Mouse (Mus musculus) retina, adult 2 months (tissue): Measurements from ENCODE around the gene Trp53.
"Not testable (repeated sequence)": the region's sequence is repeated elsewhere in the genome, so short reads cannot be mapped to it uniquely, and the experiment has no call there.

ENCODE experiments used
- DNase-seq: peaks from one replicate; pipeline ENCODE4 v3.0.0-alpha.2; 2012; ENCODE audit warnings: low read depth, low spot score

Trp53 gene

DNA sequence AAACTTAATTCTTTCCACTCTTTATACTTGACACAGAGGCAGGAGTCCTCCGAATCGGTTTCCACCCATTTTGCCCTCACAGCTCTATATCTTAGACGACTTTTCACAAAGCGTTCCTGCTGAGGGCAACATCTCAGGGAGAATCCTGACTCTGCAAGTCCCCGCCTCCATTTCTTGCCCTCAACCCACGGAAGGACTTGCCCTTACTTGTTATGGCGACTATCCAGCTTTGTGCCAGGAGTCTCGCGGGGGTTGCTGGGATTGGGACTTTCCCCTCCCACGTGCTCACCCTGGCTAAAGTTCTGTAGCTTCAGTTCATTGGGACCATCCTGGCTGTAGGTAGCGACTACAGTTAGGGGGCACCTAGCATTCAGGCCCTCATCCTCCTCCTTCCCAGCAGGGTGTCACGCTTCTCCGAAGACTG lies at the start of gene Trp53, which contains the start of gene Wrap53:
Gene Trp53 (plus strand): TSS at position 269 of the 424 bp plus-strand sequence.
Gene Wrap53 (minus strand): TSS at position 165 of the 424 bp plus-strand sequence.
- DNase-seq: peak; percentile 75

DNA sequence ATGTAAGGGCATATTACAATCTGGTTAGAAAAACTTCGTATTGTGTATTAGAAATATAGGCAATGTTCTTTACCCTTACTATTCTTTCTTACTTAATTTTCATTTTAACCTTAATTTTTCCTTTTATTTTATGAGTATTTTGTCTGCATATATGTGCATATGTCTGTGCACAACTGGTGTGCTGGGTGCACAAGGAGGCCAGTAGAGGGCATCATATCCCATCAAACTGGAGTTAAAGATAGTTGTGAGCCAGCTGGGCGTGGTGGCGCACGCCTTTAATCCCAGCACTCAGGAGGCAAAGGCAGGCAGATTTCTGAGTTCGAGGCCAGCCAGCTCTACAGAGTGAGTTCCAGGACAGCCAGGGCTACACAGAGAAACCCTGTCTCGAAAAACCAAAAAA lies 49.4 kb upstream of the Trp53 start:
- not testable (repeated sequence) for DNase-seq

DNA sequence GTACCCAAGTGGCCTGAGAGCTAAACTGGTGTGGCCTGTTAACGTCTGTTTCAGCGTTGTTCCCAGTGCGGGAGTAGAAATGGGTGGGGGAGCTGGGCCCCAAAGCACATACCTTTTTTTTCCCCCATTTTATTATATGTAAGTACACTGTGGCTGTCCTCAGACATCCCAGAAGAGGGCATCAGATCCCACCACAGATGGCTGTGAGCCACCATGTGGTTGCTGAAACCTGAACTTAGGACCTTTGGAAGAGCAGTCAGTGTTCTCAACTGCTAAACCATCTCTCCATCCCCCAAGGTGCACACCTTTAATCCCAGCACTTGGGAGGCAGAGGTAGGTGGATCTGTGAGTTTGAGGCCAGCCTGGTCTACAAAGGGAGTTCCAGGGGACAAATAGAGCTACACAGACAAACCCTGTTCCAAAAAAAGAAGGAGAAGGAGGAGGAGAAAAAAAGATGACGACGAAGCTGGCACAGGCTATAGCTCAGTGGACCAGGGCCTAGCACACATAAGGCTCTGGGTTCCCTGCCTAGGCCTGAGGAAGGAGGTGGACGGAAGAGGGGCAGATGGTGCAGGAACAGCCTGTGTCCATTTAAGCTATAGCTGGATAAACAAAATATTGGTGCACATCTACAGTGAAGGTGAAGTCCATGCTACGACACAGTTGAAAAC lies 47.5 kb upstream of the Trp53 start:
- no peak for DNase-seq

DNA sequence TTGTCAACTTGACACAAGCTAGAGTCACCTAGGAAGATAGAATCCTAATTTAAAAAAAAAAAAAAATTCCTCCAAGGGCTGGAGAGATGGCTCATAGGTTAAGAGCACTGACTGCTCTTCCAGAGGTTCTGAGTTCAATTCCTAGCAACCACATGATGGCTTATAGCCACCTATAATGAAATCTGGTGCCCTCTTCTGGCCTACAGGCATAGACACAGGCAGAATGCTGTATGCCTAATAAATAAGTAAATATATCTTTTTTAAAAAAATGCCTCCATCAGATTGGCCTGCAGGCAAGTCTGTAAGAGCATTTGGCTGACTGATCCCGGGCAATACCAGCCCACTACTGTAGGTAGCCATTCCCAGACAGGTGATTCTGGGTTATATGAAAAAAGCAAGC lies 45.2 kb upstream of the Trp53 start:
- no peak for DNase-seq

DNA sequence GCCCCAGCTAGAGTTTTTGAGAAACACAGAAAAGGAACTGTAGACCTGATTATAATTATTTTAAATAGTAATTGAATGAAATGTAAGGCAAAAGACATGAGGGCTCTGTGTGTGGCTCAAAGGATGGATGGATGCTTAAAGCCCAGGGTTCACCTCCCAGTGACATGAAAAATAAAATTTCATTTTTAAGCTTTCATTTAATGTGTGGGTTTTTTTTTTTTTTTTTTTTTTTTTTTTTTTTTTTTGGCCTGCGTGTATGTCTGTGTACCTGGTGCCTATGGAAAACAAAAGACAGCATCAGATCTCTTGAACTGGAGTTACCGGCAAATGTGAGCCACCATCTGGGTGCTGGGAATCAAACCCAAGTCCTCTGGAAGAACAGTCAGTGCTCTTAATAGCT lies 39.5 kb upstream of the Trp53 start:
- DNase-seq: no peak

DNA sequence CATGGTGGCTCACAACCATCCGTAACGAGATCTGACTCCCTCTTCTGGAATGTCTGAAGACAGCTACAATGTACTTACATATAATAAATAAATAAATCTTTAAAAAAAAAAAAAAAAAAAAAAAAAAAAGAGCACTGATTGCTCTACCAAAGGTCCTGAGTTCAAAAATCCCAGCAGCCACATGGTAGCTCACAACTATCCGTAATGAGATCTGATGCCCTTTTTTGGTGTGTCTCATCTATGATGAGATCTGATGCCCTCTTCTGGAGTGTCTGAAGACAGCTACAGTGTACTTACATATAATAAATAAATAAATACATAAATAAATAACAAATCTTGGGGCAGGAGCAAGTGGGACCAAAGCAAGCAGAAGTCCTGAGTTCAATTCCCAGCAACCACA lies 38.4 kb upstream of the Trp53 start:
- not testable (repeated sequence) for DNase-seq

DNA sequence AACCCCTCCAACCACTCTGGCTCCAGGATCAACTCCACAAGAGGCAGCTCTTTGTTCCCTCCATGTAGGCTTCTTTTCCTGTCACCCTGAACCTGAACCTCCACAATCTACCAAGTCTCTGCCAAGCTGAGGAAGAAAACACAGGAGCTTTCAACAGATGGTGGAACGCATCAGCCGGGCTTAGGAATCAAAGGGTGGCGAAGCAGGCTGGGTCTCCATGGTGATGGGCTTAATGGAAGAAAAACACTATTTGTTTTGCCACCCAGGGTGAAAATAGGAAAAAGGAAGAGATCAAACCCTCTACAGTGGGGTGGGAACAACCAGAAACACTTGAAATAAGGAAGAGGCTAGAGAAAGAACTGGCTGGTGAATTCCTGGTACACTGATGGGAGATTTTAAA lies 36.6 kb upstream of the Trp53 start:
- DNase-seq: no peak

DNA sequence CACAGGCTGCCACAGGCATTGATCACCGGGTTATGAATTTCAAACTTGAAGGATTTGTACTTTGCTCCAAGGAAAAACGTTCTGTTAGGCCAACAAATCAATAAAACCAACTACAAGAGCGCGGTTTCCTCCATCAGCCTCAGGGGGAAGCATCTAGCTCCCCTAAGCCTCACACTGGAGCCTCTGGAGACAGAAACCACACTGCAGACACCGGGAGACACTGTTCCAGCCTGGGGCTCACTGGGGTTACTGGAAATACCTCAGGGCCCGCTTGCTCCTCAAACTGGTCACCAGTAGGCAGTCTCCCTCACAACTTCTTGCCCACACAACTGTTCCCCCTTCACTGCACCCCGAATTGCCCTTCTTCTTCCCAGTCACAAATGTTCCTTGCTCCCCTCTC lies 34.2 kb upstream of the Trp53 start:
- DNase-seq: no peak

DNA sequence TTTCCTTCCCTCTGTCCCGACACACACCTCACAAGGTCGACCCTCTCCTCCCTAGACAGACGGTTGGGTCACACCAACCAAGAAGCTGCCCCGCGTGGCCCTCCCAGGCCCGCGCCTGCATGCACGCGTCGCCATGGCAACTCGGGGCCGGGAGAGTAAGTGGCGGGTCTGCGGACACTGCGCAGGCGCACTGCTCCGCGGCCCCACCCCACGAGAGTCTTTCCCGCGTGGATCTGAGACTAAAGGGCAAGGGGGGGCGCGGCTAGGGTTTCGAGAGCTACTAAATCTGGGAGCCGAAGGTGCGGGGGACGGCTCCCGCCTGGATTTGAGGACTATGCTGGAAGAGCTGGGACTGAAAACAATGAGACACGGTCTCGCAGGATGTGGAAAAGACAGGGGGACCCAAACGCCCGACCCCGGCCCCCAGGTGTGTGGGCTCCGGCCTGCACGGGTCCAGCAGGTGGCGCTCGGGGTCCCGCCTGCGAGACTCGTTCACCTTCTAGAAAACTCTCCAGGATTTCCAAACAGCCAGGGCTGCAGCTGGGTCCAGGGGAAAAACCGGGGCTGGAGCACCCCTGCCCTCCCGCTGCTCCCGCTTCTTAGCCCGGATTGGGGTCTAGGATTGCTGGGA lies 33.6 kb upstream of the Trp53 start:
- DNase-seq: peak; percentile 50

DNA sequence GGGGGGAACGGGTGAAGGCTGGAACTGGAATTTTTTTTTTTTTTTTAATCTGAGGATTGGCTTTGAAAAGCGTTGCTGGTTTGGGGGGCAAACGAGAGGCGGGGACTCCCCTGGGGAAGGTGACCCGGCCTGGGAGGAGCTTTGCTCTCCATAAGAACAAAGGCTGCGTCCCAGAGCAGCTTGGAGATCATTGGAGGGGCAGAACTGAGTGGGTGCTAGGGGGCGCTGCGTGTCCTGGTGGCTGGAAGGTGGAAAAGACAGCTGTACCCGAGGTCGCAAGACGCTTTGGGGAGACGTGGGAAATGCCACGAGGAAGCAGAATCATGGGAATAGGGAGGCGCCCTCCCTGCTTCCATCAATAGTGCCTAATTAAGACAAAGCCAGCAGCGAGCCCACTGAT lies 33.1 kb upstream of the Trp53 start:
- no peak for DNase-seq

DNA sequence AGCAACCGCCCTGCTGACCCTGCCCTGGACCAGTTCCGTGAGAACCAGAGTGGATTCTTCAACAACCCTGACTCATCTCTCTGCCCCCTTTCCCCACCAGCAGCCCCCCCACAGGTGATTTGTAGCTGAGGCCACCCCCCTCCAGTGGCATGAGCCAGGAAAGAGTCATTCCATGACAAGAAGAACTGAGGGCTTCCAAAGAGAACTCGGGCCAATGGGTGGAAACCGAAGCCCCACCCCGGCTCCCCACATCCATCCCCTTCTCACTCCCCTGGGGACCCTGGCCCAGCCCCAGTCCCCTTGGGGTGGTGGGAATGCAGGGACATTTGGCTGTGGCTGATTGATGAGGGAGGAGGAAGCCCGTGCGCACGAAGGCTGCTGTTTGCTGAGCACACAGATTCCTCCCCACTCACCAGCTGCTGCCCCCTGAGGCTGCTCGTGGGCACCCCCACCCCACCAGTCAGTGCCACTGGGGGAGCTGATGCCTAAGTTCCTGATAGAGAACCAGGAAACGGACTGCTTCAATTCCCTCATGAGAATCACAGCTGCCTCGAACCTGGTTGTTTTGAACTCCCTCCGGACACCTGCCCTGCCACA lies 31.0 kb upstream of the Trp53 start, which contains the start of gene Dnah2:
Gene Dnah2 (minus strand): TSS at position 51 of the 597 bp plus-strand sequence.
- DNase-seq: no peak

DNA sequence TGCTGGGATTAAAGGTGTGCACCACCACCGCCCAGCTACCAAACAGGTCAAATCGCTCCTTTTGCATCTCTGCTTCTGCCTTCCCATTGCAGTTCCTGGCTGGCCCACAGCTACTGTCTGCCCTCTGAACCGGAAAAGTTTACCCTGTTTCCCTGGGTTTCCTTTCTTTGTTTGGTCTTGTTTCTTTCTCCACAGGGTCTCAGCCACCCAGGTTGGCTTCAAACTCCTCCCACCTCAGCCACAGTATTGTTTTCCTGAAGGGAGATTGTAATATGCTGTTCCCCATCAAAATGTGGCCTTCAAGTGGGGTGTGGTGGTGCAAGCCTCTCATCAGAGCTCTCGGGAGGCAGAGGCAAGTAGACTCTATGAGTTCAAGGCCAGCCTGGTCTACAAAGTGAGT lies 28.8 kb upstream of the Trp53 start:
- DNase-seq: no peak

DNA sequence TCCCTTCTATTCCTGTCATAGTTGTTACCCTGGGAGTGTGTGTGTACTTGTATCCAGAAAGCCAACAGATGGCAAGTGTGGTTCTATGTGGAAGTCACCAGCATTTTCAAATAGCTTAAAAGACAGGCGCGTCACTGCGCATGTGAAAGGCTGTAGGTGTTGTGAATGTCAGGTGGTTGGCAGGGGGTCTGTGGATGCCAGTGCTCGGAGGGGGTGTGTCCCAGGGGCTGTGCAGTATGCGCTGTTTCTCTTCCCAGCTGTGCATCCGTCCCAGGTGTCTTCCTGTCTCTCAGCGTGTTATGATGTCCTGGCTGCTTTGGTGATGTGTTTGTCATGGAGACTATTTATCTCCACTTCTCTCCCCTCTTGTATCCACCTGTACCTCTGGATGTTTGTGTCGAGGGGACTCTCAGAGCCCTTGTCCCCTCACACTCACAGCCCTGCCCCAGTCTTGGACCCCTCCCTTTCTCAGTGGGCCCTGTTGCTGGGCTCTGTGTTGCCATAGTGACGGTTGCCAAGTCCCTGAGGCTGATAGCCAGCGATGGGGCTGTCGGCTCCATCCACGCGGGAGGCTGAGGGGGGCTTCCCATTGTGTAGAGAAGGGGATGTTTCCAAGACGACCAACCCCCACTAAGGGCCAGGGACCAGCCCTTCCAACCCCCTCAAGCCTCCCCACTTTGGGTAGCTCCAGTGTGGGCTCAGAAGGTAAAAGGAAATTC lies 27.4 kb upstream of the Trp53 start:
- no peak for DNase-seq

DNA sequence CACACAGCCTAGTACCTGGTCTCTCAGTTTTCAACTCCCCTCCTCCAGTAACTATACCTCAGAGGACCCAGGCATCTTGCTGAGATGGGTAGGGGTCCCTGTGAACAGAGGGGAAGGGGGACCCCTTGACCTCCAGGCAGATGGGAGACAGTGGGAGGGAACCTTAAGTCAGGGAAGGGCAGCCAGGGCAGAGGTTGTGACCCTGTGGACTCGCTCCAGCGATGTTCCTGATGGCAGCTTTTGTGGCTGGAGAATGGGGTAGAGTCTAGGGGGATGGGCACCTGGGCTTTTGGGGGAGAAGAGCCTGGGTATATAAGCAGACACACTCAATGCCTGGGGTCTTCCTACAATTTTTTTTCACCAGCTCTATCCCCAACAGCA lies 26.8 kb upstream of the Trp53 start:
- no peak for DNase-seq

DNA sequence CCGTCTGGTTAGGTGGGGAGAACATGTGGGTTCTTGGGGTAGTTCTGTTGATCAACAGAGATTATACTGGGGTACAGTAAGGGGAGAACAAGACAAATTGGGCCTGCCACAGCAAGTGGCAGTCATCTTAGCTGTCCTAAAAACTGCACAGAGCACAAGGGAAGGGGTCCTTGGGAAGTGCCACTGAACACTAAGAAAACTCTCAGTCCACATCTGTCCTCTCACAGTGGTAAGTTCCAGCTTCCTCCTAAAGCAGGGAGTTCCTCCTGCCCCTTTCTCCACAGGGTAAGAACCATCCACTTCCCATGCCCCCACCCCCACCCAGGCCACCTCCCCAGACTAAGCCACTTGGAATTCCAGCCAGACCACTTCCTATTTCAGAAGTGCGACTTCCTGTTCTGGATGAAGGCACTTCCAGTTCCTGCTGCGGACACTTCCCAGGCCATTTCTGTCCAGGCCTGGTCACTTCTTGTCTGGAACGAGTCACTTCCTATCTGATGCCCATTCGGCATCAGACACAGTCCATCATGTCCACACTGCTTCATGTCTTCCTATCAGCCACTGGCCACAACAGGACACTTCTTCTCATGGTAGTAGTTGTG lies 25.5 kb upstream of the Trp53 start:
- DNase-seq: no peak

DNA sequence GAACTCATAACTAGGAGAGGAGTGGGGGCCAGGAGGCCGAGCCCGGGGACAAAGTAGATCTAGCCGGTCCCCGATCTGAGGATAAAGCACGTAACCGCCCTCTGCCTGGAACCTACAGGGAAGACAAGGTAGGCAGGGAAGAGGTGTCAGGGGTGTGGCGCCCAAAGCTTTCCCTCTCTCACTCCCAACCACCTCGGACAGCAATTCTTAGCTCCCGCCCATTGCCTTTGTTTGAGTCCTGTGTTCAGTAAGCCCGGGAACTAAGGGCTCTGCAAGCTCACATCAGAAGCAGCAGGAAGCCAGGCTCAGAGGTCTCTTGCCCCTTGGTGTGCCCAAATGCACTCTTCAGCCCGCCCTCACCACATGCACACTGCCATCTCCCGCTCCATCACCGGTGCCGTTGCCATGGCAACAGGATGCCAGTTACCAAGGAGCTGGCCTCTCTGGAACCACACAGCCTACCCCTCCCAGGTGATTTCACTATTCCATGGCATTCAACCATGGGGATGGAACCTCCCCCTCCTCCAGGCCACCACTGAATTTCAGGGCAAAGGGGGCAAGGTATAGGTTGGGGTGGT lies 22.7 kb upstream of the Trp53 start:
- no peak for DNase-seq

DNA sequence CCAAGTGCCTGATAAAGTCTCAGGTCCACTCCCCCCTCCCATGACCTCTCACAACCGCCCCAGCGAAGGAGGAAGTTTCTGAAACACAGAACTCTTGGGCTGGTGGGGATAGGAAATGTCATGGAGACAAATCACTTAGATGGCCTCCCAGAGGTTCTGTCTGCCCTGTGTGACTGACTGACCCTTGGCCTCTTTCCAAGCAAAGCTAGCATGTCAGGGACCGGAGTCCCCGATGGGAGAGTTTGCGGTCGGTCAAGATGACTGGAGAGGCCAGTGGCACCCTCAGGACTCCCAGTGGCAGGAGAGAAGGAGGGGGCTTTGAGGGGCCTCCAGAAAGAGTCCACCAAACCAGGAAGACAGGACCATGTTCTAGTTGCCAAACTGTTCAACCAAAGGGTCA lies 21.4 kb upstream of the Trp53 start:
- DNase-seq: no peak

DNA sequence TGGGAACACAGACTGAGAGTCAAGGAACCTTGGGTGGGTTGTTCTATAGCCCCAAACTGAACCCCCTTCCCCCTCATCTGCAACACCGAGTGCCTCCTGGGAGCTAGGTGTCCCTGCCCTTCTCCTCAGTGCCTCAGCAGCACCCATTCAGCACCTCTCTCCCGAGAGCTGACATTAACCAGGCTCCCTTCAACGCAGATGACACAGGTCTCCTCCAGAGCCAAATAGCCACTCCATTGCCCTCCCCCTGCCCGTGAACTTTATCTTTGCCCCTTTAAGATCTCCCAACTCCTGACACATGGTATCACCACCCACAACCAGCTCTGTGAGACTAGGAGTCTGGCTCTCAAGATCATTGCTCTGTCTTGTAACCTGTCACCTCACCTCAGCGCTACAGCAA lies 21.0 kb upstream of the Trp53 start:
- no peak for DNase-seq

DNA sequence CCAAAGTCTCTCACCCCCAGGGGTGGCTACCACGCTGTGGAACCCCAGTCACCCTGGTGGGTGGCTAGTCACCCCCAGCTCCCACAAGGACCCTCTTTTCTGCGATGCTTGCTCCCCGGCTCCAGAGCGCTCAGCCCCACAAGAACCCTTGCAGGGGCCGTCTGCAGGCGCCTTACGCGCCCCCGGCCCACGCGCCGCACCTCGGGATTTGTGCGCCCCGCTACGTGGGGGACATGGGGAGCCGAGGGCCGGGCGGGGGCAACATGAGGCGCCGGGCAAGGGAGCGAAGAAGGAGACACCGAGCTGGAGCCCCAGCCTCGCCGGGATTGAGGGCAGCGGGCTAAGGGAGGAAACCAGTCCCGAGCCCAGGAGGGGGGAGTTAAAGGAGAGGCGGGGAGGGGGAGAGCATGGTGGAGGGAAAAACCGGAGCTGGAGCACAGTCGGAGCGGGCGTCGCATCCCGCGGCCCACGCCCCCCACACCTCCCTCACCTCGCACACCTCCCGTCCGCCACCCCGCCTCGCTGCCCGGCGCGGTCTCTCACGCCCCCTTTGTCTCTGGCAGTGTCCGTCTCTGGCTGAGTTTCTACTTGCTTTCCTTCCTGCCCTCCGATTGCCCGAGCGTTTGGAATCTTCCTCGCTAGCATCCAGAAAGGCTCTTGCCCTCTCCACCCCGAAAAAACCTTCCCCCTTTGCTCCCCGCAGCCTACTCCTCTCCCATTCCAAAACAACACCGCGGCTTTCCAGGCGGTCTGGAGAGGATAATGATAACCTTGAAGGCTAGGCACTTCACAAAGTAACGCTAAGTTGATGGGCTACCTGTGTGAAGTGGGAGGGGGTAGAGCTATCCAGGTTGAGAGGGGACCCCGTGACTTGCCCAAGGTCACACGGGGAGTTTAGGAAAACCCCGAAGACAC lies 20.1 kb upstream of the Trp53 start, which contains the start of gene Efnb3:
Gene Efnb3 (minus strand): TSS at position 355 of the 915 bp plus-strand sequence.
- no peak for DNase-seq
